Mouse (Mus musculus): ENCODE results near the gene Prkd2.

The Prkd2 gene

DNA sequence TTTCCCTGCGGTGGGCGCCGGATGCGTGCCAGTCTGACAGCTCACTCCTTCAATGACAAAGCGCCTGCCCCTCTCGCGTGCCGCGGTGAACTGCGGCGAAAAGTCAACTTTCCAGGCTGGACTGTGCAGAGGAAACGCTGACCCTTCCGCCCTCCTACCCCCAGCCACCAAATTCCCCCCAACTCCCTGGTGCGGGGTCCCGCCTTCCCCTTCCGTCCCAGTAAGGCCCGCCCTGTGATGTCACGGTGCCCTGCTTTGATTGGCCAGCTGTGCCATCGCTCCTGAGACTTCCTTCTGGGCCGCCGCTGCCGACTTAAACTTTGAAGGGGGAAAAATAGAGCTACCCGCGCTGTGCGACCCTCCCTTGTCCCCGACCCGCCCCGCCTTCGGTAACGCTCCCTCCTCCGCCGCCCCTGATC is at the start of gene Prkd2:
Gene Prkd2 (plus strand): TSS at position 258 of the 419 bp plus-strand sequence.
- peak; percentile 78 for ATAC-seq (ENCODE audit: low TSS enrichment)

- no peak for ATAC-seq (ENCODE audit: low TSS enrichment)
These were observed 49.5 kb upstream of the Prkd2 start for GRCm38 (mm10) chr7:16793010-16793725.

- no peak for ATAC-seq (ENCODE audit: low TSS enrichment)
These were observed 47.8 kb upstream of the Prkd2 start for GRCm38 (mm10) chr7:16794886-16795285.

GRCm38 (mm10) chr7:16804409-16805028 is 38.2 kb upstream of the Prkd2 start:
- ATAC-seq (ENCODE audit: low TSS enrichment), result no peak

- ATAC-seq (ENCODE audit: low TSS enrichment), result no peak
These were observed 34.8 kb upstream of the Prkd2 start for GRCm38 (mm10) chr7:16807936-16808335.

DNA sequence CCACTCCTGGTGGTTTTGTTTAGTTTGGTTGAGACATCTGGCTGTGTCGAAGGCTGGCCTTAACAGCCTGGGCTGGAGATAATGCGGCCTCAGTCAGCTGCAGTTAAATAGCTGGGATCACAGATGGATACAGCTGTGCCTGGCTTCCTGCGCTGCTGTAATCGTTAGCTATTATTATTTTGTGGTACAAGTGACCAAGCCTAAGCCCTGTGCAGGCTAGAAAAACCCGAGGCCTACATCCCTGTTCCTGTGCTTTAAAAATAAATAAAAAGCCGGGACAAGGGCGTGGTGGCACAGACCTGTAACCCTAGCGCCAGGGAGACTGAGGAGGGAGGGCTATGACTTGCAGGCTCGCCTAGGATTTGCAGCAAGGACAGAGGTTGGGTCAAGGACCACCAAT is 34.1 kb upstream of the Prkd2 start:
- ATAC-seq (ENCODE audit: low TSS enrichment), result no peak

- peak; percentile 58 for ATAC-seq (ENCODE audit: low TSS enrichment)
These were observed 33.0 kb upstream of the Prkd2 start for GRCm38 (mm10) chr7:16809739-16810138.

DNA sequence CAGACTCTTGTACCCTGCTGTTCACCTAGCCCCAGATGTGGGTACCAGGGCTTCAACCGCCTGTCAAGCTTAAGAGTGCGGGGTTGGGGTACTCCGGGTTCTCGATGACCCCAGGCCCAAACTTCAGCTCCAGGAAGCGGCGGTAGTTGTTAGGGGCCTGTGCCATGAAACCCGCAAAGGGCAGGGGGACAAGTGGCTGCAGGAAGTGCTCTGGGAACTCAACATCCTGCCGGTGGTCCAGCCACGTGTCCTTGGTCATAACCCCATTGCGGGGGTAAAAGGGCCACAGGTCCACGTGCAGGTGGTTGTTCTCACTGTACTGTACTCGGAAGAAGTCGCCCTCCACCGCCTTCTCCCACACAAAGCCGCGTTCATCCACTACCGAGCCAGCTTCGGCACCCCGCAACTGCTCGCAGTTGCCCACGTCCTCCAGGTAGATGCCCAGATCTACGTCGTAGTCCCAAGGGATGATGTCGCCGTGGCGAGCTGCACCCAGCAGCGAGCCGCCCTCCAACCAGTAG is 32.2 kb upstream of the Prkd2 start:
- ATAC-seq (ENCODE audit: low TSS enrichment), result peak; percentile 46

- peak; percentile 51 for ATAC-seq (ENCODE audit: low TSS enrichment)
These were observed 31.6 kb upstream of the Prkd2 start for GRCm38 (mm10) chr7:16810920-16811648.

GRCm38 (mm10) chr7:16811649-16812070 is 31.0 kb upstream of the Prkd2 start:
- no peak for ATAC-seq (ENCODE audit: low TSS enrichment)

DNA sequence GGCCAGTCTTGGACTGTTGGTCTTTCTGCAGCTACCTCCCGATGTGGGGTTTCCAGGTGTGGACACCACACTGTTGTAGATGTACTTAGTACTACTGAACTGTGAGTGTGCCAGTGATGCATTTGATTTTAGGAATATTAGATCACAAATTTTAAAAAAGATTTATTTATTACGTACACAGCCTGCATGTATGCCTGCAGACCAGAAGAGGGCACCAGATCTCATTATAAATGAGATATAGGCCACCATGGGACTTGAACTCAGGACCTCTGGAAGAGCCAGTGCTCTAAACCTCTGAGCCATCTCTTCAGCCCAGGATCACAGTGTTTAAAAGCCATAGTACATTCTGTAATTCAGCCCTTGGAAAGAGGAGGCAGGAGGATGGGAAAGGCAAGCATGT is 30.2 kb upstream of the Prkd2 start:
- ATAC-seq (ENCODE audit: low TSS enrichment), result no peak

DNA sequence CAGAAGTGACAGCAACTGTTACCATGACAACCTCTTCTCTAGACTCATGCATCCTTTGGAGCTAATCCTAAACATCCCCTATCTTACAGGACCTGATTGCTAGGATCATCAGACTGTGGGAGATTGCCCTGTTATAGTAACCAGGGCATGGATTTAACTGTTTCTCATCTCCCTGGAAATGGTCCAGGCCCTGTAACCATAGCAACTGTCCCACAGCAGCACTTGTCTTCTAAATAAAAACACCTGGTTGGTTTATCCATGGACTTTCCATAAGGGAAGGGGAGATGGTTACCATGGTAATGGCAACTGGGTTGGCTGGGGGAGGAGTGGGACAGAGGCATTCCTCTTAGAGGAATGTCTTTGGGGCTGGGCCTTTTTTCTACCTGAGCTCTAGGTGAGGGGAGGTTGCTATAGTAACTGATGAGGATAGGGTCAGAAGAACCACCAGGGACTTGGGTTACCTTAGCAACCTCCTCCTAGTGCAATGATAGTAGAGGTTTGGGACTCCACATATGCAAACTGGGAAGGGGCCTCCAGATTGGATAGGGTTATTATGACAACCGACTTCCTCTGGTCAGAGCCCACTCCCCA is 27.3 kb upstream of the Prkd2 start, which contains the start of gene Strn4:
Gene Strn4 (plus strand): TSS at position 539 of the 591 bp plus-strand sequence.
- no peak for ATAC-seq (ENCODE audit: low TSS enrichment)

DNA sequence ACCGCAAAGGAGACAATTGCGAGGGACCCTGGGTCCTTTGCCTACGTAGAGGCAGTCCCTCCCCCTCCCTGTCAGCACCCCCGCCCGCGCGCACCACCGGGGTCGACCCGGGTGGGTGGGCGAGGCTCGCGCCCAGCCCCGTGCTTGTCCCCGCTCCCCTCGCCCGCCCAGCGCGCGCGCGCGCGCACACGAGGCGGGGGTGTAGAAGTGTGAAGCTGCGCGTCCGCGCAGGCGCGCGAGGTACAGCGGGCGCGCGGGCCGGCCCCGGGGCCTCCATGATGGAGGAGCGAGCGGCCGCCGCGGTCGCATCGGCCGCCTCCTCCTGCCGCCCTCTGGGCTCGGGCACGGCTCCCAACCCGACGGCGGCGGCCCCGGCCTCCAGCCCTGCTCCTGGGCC is 26.6 kb upstream of the Prkd2 start:
- ATAC-seq (ENCODE audit: low TSS enrichment), result peak; percentile 28

DNA sequence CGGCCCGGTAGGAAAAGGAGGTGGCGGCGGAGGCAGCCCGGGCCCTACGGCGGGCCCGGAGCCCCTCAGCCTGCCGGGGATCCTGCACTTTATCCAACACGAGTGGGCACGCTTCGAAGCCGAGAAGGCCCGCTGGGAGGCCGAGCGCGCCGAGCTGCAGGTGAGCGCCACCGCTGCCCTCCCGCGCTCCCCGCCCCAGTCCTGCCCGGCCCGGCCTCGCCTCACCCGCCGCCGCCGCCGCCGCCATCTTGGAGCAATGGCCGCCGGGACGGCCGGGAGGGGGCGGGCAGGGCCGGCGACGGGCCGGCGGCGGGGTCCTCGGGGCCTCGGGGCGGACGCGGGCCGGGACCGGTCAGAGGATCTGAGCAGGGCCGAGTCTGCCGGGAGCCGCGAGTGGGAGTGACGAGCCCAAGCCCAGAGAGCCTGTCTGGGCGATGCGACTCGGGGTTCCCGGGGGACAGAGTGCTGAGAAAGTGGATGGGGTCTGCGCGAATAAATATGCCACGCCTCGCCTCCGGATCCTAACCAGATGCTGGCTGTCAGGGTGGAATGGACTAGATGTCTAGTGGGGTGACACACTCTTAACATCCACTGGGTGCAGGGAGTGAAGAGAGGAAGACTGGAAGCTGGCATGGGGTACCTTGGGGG is 26.1 kb upstream of the Prkd2 start, which contains the start of gene Fkrp:
Gene Fkrp (minus strand): TSS at position 258 of the 648 bp plus-strand sequence.
- peak; percentile 3; the same call in 1 of the 2 replicates for ATAC-seq (ENCODE audit: low TSS enrichment)

GRCm38 (mm10) chr7:16817693-16818092 is 25.0 kb upstream of the Prkd2 start:
- peak; percentile 50 for ATAC-seq (ENCODE audit: low TSS enrichment)

GRCm38 (mm10) chr7:16819794-16820193 is 22.9 kb upstream of the Prkd2 start:
- ATAC-seq (ENCODE audit: low TSS enrichment), result no peak

DNA sequence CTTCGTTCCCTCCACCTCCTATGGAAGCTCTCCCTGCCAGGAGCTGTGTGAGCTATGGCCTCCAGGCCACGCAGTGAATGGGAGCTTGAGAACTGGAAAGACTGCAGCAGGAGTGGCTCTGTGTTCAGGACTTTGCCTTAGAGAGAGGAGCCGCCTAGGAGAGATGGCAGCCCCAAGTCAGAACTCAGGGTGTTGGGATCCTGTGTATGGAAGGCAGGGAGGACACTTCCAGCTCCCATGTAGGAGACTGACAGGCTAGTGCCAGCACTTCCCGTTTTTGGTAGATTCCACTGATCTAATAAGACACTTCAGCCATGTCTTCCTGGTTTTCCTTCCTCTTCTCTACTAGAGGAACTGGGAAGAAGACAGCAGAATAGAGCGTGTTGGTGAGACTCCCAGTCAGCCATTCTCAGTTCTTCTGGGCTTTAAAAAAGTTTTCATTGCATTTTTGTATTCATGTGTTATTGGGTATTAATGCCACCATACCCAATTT is 22.4 kb upstream of the Prkd2 start:
- no peak for ATAC-seq (ENCODE audit: low TSS enrichment)

DNA sequence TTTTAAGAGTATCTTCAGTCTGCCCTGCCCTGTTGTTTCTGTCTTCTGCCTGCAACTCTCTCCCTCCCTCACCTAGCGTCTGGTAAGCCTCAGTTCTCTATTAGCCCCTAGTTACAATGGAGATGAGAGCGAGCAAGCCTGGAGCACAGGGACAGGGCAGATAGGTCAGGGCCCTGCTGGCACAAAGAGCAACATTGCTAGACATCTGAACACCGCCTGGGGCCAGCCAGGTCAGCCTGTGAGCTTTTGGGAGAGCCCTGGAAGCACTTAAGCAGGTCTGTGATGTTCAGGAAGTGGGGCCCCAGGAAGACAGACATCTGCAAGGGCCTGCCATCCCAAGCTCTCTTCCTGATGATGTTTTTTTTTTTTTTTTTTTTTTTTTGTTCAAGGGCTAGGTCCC is 21.6 kb upstream of the Prkd2 start:
- no peak for ATAC-seq (ENCODE audit: low TSS enrichment)

GRCm38 (mm10) chr7:16821669-16822101 is 21.0 kb upstream of the Prkd2 start:
- peak; percentile 21; the same call in 1 of the 2 replicates for ATAC-seq (ENCODE audit: low TSS enrichment)

DNA sequence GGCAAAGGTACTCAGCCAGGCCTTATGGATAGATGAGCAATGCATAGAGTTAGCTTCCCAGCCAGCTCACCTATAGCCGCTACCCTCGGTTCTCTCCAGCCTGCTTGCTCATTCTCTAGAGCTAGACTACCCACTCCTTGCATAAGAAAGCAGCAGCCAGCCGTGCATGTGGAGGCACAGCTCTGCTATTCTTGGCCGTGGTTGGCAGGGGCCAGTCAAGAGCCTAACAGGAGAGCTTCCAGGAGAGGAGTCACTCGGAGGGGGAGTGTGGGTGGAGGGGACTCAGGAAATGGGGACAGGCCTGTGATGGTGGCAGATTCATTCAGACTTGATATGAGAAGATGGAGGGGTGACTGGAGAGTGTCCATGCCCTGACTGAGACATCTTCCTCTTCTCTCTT is 19.0 kb upstream of the Prkd2 start:
- ATAC-seq (ENCODE audit: low TSS enrichment), result peak; percentile 76

- ATAC-seq (ENCODE audit: low TSS enrichment), result no peak
These were observed 16.9 kb upstream of the Prkd2 start for GRCm38 (mm10) chr7:16825785-16826184.
